Mouse (Mus musculus): Measurements from ENCODE around the gene Chd2. TPM values are rescaled to one million over a fixed set of nuclear protein-coding genes. Genes with fewer than 3 reads are reported as not detected.

Gene Chd2
- polyA plus RNA-seq (2012; rRNA removed), result 42.5 and 48.7 TPM in 2 replicates

GRCm38 (mm10) chr7:73541412-73542130 lies at the start of gene Chd2:
Gene Chd2 (minus strand): TSS chr7:73541830.

Other genes starting within 250 kb of the Chd2 start
- 76.9 and 112 TPM in 2 replicates for gene Rgma, start 166.3 kb downstream of the Chd2 start, polyA plus RNA-seq (2012; rRNA removed)
- gene Fam174b, start 198.5 kb upstream of the Chd2 start, polyA plus RNA-seq (2012; rRNA removed), result 16.9 and 19.5 TPM in 2 replicates